Mouse (Mus musculus): ENCODE results near the gene Cers3. TPM values are rescaled to one million over a fixed set of nuclear protein-coding genes. Genes with fewer than 3 reads are reported as not detected.

Gene Cers3
- total RNA-seq (2014; rRNA removed), result under 0.01 TPM in 1 of 2 replicates, not detected in the other
- 0.10 TPM in 1 of 2 replicates, not detected in the other for polyA plus RNA-seq (2012; rRNA removed)

GRCm38 (mm10) chr7:66743377-66743781, at the start of gene Cers3:
Gene Cers3, plus strand, starts transcription at chr7:66743504.
- Histone ChIP-seq H3K4me3 (ENCODE audit: insufficient read depth, low read depth, low read length) (no peak within 1 kb of the TSS), H3K79me2 (ENCODE audit: control insufficient read depth, insufficient read depth, low read length) (no peaks in the 10 kb centered on the region), H3K36me3 (ENCODE audit: control insufficient read depth, insufficient read depth, low read length) (no peaks in the 10 kb centered on the region), H3K27me3 (ENCODE audit: control insufficient read depth, insufficient read depth, low read length) (no peaks in the 10 kb centered on the region), H3K9ac (ENCODE audit: low read depth, low read length) (no peak within 1 kb of the TSS), H3K27ac (replicated peaks; ENCODE audit: insufficient read depth, low read depth, low read length) (no peak within 1 kb of the TSS), H3K4me1 (ENCODE audit: control insufficient read depth, insufficient read depth, low read length) (peaks cover 1% of the 10 kb centered on the region; the same call in 1 of the 2 replicates)
- WGBS, result 82% methylated on average over 9 of the region's 9 CpGs
- TF ChIP-seq POLR2A (IDR thresholded peaks at IDR 0.05; ENCODE audit: extremely low read depth, insufficient read depth, low read length) (no peak), CTCF (IDR thresholded peaks at IDR 0.05; ENCODE audit: low read depth, low read length) (no peak)
- DNase-seq (ENCODE audit: extremely low read depth, low read depth, low spot score), result no peak

DNA sequence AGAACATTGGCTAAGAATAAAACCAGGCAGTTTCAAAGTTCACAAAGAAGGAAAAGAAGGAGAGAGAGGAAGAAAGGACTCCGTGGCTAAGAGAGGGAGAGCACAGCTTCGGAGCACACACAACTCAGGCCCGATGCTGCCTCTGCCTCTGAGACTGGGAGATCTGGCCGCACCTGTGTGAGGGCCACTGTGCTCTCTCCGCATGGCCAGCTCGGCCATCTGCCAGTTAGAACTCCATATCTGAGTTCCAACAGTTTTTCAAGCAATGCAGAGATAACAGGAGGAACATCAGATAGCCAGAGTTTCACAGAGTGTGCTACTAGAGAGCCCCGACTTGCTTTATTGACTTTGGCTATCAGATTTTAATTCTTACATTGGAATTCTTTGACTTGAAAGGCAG, 48.8 kb upstream of the Cers3 start:
- H3K4me3 ChIP-seq (ENCODE audit: insufficient read depth, low read depth, low read length), result no peak overlapping the region
- no peaks in the 10 kb centered on the region for H3K36me3 ChIP-seq (ENCODE audit: control insufficient read depth, insufficient read depth, low read length)
- peaks cover 4% of the 10 kb centered on the region; the same call in 1 of the 2 replicates for H3K4me1 ChIP-seq (ENCODE audit: control insufficient read depth, insufficient read depth, low read length)
- TF ChIP-seq POLR2A (IDR thresholded peaks at IDR 0.05; ENCODE audit: extremely low read depth, insufficient read depth, low read length) (no peak), CTCF (IDR thresholded peaks at IDR 0.05; ENCODE audit: low read depth, low read length) (no peak)
- no peaks in the 10 kb centered on the region for H3K27me3 ChIP-seq (ENCODE audit: control insufficient read depth, insufficient read depth, low read length)
- peak; percentile 24 for DNase-seq (ENCODE audit: extremely low read depth, low read depth, low spot score)
- no peak overlapping the region for H3K9ac ChIP-seq (ENCODE audit: low read depth, low read length)
- 31% methylated on average over 7 of the region's 7 CpGs for WGBS
- H3K79me2 ChIP-seq (ENCODE audit: control insufficient read depth, insufficient read depth, low read length), result no peaks in the 10 kb centered on the region; the same call in 1 of the 2 replicates
- H3K27ac ChIP-seq (replicated peaks; ENCODE audit: insufficient read depth, low read depth, low read length), result no peak overlapping the region

DNA sequence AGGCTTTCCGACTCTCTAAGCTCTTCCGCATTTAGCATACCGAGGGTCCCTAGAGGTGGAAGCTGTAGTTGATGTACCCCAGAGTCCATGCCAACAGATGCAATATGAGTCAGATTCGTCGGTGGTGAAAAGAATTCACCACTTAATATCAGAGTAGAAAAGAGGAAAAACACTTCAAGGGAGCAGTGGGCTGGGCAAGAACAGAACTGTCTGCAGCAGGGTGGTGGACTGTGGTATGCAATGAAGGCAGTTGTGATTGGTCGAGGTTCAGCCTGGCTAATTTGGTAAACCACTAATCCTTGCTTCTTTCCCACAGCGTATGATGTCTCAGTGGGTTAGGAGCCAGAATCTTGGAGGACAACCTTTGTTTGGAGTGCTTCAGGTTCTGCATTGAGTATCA, 40.6 kb upstream of the Cers3 start:
- H3K79me2 ChIP-seq (ENCODE audit: control insufficient read depth, insufficient read depth, low read length), result no peaks in the 10 kb centered on the region; the same call in 1 of the 2 replicates
- no peak overlapping the region for H3K9ac ChIP-seq (ENCODE audit: low read depth, low read length)
- 95% methylated on average over 7 of the region's 7 CpGs for WGBS
- no peak overlapping the region for H3K4me3 ChIP-seq (ENCODE audit: insufficient read depth, low read depth, low read length)
- no peaks in the 10 kb centered on the region for H3K27me3 ChIP-seq (ENCODE audit: control insufficient read depth, insufficient read depth, low read length)
- DNase-seq (ENCODE audit: extremely low read depth, low read depth, low spot score), result no peak
- H3K36me3 ChIP-seq (ENCODE audit: control insufficient read depth, insufficient read depth, low read length), result no peaks in the 10 kb centered on the region; the same call in 1 of the 2 replicates
- H3K27ac ChIP-seq (replicated peaks; ENCODE audit: insufficient read depth, low read depth, low read length), result no peak overlapping the region
- no peaks in the 10 kb centered on the region for H3K4me1 ChIP-seq (ENCODE audit: control insufficient read depth, insufficient read depth, low read length)
- TF ChIP-seq CTCF (IDR thresholded peaks at IDR 0.05; ENCODE audit: low read depth, low read length), result no peak
- no peak for TF ChIP-seq POLR2A (IDR thresholded peaks at IDR 0.05; ENCODE audit: extremely low read depth, insufficient read depth, low read length)

- TF ChIP-seq CTCF (IDR thresholded peaks at IDR 0.05; ENCODE audit: low read depth, low read length) (no peak), POLR2A (IDR thresholded peaks at IDR 0.05; ENCODE audit: extremely low read depth, insufficient read depth, low read length) (no peak)
- H3K27ac ChIP-seq (replicated peaks; ENCODE audit: insufficient read depth, low read depth, low read length), result no peak overlapping the region
- no peak overlapping the region for H3K4me3 ChIP-seq (ENCODE audit: insufficient read depth, low read depth, low read length)
- peak; percentile 43 for DNase-seq (ENCODE audit: extremely low read depth, low read depth, low spot score)
- H3K79me2 ChIP-seq (ENCODE audit: control insufficient read depth, insufficient read depth, low read length), result no peaks in the 10 kb centered on the region
- no peak overlapping the region for H3K9ac ChIP-seq (ENCODE audit: low read depth, low read length)
- 35% methylated on average over 3 of the region's 3 CpGs for WGBS
- no peaks in the 10 kb centered on the region for H3K27me3 ChIP-seq (ENCODE audit: control insufficient read depth, insufficient read depth, low read length)
- peaks cover 5% of the 10 kb centered on the region; the same call in 1 of the 2 replicates for H3K36me3 ChIP-seq (ENCODE audit: control insufficient read depth, insufficient read depth, low read length)
- no peaks in the 10 kb centered on the region for H3K4me1 ChIP-seq (ENCODE audit: control insufficient read depth, insufficient read depth, low read length)
Measured at GRCm38 (mm10) chr7:66704631-66705030, 38.7 kb upstream of the Cers3 start.

DNA sequence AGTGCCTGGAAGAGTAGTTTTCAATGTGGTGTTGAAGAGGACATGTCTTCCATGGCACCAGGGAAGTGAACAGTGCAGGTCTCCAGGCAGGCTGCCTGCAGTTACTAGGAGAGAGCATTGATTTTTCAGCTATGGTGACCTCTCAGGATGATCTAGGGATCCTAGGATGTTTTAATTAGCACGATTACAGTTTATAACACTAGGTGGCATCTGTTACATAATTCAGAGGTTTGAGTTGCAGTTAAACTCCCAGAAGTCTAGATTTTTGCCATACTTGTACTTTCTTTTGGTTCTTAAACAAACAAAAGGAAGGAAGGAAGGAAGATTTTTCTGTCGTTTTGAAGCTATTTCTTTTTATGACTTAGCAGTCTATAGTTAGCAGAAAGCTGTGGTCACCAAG, 32.1 kb upstream of the Cers3 start:
- 18% methylated on average over 2 of the region's 2 CpGs for WGBS
- no peak overlapping the region for H3K27ac ChIP-seq (replicated peaks; ENCODE audit: insufficient read depth, low read depth, low read length)
- H3K4me3 ChIP-seq (ENCODE audit: insufficient read depth, low read depth, low read length), result no peak overlapping the region

GRCm38 (mm10) chr7:66724514-66724913, 18.8 kb upstream of the Cers3 start:
- no peaks in the 10 kb centered on the region for H3K79me2 ChIP-seq (ENCODE audit: control insufficient read depth, insufficient read depth, low read length)
- no peak for TF ChIP-seq POLR2A (IDR thresholded peaks at IDR 0.05; ENCODE audit: extremely low read depth, insufficient read depth, low read length)
- H3K27me3 ChIP-seq (ENCODE audit: control insufficient read depth, insufficient read depth, low read length), result no peaks in the 10 kb centered on the region
- no peak overlapping the region for H3K27ac ChIP-seq (replicated peaks; ENCODE audit: insufficient read depth, low read depth, low read length)
- 79% methylated on average over 4 of the region's 4 CpGs for WGBS
- H3K4me1 ChIP-seq (ENCODE audit: control insufficient read depth, insufficient read depth, low read length), result peaks cover 4% of the 10 kb centered on the region
- H3K36me3 ChIP-seq (ENCODE audit: control insufficient read depth, insufficient read depth, low read length), result no peaks in the 10 kb centered on the region
- H3K4me3 ChIP-seq (ENCODE audit: insufficient read depth, low read depth, low read length), result no peak overlapping the region
- no peak overlapping the region for H3K9ac ChIP-seq (ENCODE audit: low read depth, low read length)
- no peak for DNase-seq (ENCODE audit: extremely low read depth, low read depth, low spot score)

More for the DNA sequence above, 32.1 kb upstream of the Cers3 start:
- no peaks in the 10 kb centered on the region for H3K4me1 ChIP-seq (ENCODE audit: control insufficient read depth, insufficient read depth, low read length)
- H3K27me3 ChIP-seq (ENCODE audit: control insufficient read depth, insufficient read depth, low read length), result no peaks in the 10 kb centered on the region
- TF ChIP-seq CTCF (IDR thresholded peaks at IDR 0.05; ENCODE audit: low read depth, low read length) (peak; percentile 32), POLR2A (IDR thresholded peaks at IDR 0.05; ENCODE audit: extremely low read depth, insufficient read depth, low read length) (no peak)
- H3K79me2 ChIP-seq (ENCODE audit: control insufficient read depth, insufficient read depth, low read length), result no peaks in the 10 kb centered on the region
- no peak overlapping the region for H3K9ac ChIP-seq (ENCODE audit: low read depth, low read length)
- DNase-seq (ENCODE audit: extremely low read depth, low read depth, low spot score), result peak; percentile 65
- peaks cover 13% of the 10 kb centered on the region for H3K36me3 ChIP-seq (ENCODE audit: control insufficient read depth, insufficient read depth, low read length)

All from liver, adult 2 months (tissue).